Mouse (Mus musculus) forebrain, embryonic 16.5 days (tissue): ENCODE measurements around the gene Pitpnm3. TPM values are rescaled to one million over a fixed set of nuclear protein-coding genes. Genes with fewer than 3 reads are reported as not detected.

Experiments used
- ATAC-seq: fragments of 200-750 bp; cut with Nextera tagmentation; 2 replicates; pipeline ENCODE4 v1.8.0; 2017; ENCODE audit warnings: mild to moderate bottlenecking, moderate library complexity
- H3K27ac ChIP-seq: fragments of 300-500 bp; sonication (generic); 2 replicates; pipeline ENCODE4 v1.5.1; 2014; ENCODE audit warnings: low read length, control low read depth
- H3K27me3 ChIP-seq: fragments of 300-500 bp; sonication (generic); replicated peaks from 2 replicates; pipeline ENCODE4 v1.6.1; 2014; ENCODE audit warnings: low read length; ENCODE audit not compliant: control insufficient read depth, insufficient read depth
- H3K36me3 ChIP-seq: fragments of 300-500 bp; sonication (generic); 2 replicates; pipeline ENCODE4 v1.6.1; 2014; ENCODE audit not compliant: control insufficient read depth, insufficient read depth
- H3K4me1 ChIP-seq: fragments of 300-500 bp; sonication (generic); replicated peaks from 2 replicates; pipeline ENCODE4 v1.6.1; 2014; ENCODE audit warnings: low read length; ENCODE audit not compliant: control insufficient read depth, insufficient read depth
- H3K4me2 ChIP-seq: fragments of 300-500 bp; sonication (generic); 2 replicates; pipeline ENCODE4 v1.6.1; 2014; ENCODE audit warnings: mild to moderate bottlenecking, low read length, control low read depth
- H3K4me3 ChIP-seq: fragments of 300-500 bp; sonication (generic); replicated peaks from 2 replicates; pipeline ENCODE4 v1.5.1; 2014; ENCODE audit warnings: mild to moderate bottlenecking, low read length, control low read depth
- H3K9ac ChIP-seq: fragments of 300-500 bp; sonication (generic); replicated peaks from 2 replicates; pipeline ENCODE4 v1.6.1; 2014; ENCODE audit warnings: low read depth, low read length, control low read depth
- H3K9me3 ChIP-seq: fragments of 300-500 bp; sonication (generic); 2 replicates; pipeline ENCODE4 v1.6.1; 2016; ENCODE audit warnings: low read length; ENCODE audit not compliant: control insufficient read depth
- WGBS: fragments of 180-500 bp; shearing (Covaris S2); extraction: QIAGEN DNeasy Blood & Tissue Kit; methylation state at CpG from one replicate; pipeline ENCODE4 v1.1.7; 2014; 5-methylcytosine and 5-hydroxymethylcytosine counted together
- polyA plus RNA-seq: library from polyadenylated mRNA; unstranded; fragments of >200 nt; fragmentation: Nextera tagmentation; extraction: Ambion mirVana; gene quantifications from 2 replicates; pipeline ENCODE4 v1.2.1, GENCODE M21; 2015

Gene Pitpnm3
- polyA plus RNA-seq, 1 experiment from 2014 or later: 3.0 TPM

DNA sequence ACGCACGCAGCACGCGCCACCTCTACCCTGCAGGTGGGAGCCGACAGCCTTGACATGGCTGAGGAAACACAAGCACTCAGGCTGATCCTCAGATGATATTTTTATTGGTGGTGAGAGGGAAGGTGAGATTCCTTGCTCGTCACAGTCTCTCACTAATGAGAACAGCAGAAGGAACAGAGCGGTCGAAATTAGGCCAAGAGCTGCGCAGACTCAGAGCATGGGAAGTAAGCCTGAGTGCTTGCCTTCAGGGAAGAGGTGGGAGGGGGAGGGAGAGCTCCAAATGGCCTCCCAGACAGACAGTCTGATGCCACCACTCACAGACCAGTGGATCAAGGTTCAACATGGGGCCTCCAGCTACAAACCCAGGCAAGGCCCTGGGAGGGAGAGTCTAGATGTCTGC, 109.1 kb downstream of the Pitpnm3 start:
- H3K4me1 ChIP-seq: peaks cover 14% of the 10 kb centered on the region
- 88% methylated on average over 9 of the region's 9 CpGs for WGBS
- no peak overlapping the region for H3K4me2 ChIP-seq
- no peak overlapping the region for H3K9ac ChIP-seq
- no peaks in the 10 kb centered on the region for H3K36me3 ChIP-seq
- no peaks in the 10 kb centered on the region for H3K9me3 ChIP-seq
- H3K4me3 ChIP-seq: no peak overlapping the region
- H3K27ac ChIP-seq: no peak overlapping the region
- no peak for ATAC-seq
- H3K27me3 ChIP-seq: no peaks in the 10 kb centered on the region

DNA sequence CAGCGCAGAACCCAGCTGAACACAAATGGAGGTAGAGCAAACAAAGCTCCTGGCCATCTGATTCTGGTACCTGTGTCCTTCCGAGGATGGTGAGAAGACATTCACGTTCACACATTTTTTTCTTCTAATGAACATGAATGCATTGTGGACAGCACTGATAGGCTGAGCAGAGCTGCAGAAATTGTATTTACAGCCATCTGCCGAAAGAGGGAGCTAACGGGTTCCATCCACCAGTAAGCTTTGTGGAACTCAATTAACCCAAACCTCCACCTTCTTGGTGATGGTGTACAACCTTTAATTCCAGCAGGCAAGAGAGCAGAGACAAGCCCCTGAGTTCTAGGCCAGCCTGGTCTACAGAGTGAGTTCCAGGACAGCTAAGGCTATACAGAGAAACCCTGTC, 109.7 kb downstream of the Pitpnm3 start:
- Histone ChIP-seq H3K36me3 (no peaks in the 10 kb centered on the region), H3K9me3 (no peaks in the 10 kb centered on the region), H3K4me1 (peaks cover 14% of the 10 kb centered on the region), H3K4me3 (no peak overlapping the region), H3K27ac (no peak overlapping the region), H3K4me2 (no peak overlapping the region), H3K27me3 (no peaks in the 10 kb centered on the region), H3K9ac (no peak overlapping the region)
- ATAC-seq: no peak
- WGBS: 33% methylated on average over 5 of the region's 5 CpGs

DNA sequence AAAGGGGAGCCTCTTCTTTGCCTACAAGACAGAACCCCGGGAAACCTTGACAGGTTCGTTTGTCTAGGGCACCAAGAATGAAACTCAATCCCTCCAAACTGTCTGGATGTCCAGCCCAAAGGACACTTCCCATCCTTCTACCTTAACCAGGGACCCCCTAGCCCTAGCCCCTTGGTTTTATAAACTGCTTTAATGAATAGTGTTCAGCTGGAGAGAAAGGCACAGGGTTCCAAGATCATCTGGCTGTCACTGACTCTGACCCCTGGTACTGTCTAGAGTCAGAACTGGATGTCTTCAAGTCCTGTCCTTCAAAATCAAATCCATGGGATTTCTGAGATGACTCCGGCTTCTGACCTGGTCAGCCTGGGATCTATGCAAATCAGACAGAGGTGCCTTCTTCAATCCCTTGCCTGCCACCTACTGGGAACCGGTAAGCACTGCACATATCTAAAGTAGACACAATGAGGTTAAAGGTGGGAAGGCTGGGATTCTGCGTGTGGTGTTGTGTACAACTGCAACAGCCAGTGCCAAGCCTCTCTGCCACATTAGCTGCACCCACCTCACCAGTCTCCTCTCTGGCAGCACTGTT, 111.3 kb downstream of the Pitpnm3 start:
- no peak overlapping the region for H3K9ac ChIP-seq
- no peak overlapping the region for H3K27ac ChIP-seq
- H3K4me3 ChIP-seq: no peak overlapping the region
- 28% methylated on average over 5 of the region's 5 CpGs for WGBS
- H3K27me3 ChIP-seq: no peaks in the 10 kb centered on the region
- ATAC-seq: peak; percentile 37; the same call in 1 of the 2 replicates
- peaks cover 9% of the 10 kb centered on the region for H3K4me1 ChIP-seq
- H3K36me3 ChIP-seq: no peaks in the 10 kb centered on the region
- H3K4me2 ChIP-seq: no peak overlapping the region
- H3K9me3 ChIP-seq: no peaks in the 10 kb centered on the region

- no peak for ATAC-seq
- Histone ChIP-seq H3K27me3 (no peaks in the 10 kb centered on the region), H3K4me3 (no peak overlapping the region), H3K36me3 (no peaks in the 10 kb centered on the region), H3K9ac (no peak overlapping the region), H3K27ac (no peak overlapping the region), H3K4me1 (peaks cover 7% of the 10 kb centered on the region), H3K4me2 (no peak overlapping the region), H3K9me3 (no peaks in the 10 kb centered on the region)
- 20% methylated on average over 9 of the region's 10 CpGs for WGBS
Measured at GRCm38 (mm10) chr11:72023581-72023980, 112.0 kb downstream of the Pitpnm3 start.

DNA sequence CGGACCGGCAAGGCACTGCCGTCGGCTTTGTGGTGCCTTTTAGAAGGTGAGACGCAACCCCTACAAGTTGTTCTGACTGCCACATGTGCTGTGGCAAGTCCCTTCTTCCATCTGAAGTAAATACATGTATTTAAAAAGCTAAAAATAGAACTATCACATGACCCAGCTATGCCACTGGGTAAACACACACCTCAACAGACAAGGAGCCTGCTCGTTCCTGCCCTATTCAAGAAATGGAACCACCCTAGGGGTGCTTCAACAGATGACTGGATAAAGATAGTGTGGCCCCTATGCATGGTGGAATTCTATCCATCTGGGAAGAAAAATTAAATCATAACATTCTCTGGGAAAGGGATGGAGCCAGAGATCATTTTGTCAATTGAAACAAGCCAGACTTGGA, 112.8 kb downstream of the Pitpnm3 start:
- Histone ChIP-seq H3K4me2 (no peak overlapping the region), H3K27me3 (no peaks in the 10 kb centered on the region), H3K9me3 (no peaks in the 10 kb centered on the region), H3K4me3 (no peak overlapping the region), H3K27ac (no peak overlapping the region), H3K9ac (no peak overlapping the region), H3K36me3 (no peaks in the 10 kb centered on the region), H3K4me1 (peaks cover 12% of the 10 kb centered on the region)
- ATAC-seq: no peak
- WGBS: 83% methylated on average over 6 of the region's 6 CpGs

DNA sequence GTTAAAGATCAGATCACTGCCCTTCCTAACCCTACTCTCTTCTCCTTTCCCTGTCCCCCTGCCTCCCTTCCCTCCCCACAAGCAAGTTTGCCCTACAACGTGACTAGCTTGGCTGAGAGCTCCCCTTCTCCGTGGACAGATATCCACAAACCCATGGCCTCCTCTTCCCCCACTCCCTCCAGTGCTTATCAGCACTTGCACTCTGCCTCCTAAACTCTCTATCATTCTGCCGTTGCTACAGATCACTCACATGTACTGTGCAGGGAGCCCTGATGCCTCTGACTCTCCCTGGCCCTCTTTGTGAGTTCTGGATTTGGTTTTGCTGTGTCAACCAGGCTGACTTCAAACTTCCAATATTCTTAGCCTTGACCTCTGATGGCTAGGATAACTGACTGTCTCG, 114.6 kb downstream of the Pitpnm3 start:
- Histone ChIP-seq H3K4me3 (no peak overlapping the region), H3K27ac (no peak overlapping the region), H3K4me1 (peaks cover 15% of the 10 kb centered on the region), H3K4me2 (no peak overlapping the region), H3K9me3 (no peaks in the 10 kb centered on the region), H3K27me3 (no peaks in the 10 kb centered on the region), H3K9ac (no peak overlapping the region), H3K36me3 (no peaks in the 10 kb centered on the region)
- no peak for ATAC-seq
- WGBS: 80% methylated on average over 4 of the region's 4 CpGs

DNA sequence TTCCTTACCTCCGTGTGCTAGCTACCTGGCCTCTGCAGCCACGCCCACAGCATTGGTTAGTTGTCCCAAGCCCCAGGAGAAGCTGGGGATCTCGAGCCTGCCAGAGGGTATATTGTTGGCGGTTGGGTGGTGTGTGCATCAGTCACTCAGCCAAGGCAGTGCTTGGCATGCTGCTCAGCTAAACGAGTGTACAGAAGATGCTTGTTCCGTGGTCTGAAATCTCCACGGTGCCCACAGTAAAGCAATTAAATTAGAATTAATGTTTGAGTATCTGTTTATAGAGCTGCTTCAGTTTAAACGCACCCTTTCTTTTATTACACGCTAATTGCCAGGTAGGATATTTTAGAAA, 118.4 kb downstream of the Pitpnm3 start:
- Histone ChIP-seq H3K9ac (no peak overlapping the region), H3K27me3 (no peaks in the 10 kb centered on the region), H3K4me2 (no peak overlapping the region), H3K4me1 (peaks cover 18% of the 10 kb centered on the region), H3K4me3 (no peak overlapping the region), H3K27ac (no peak overlapping the region), H3K9me3 (no peaks in the 10 kb centered on the region), H3K36me3 (no peaks in the 10 kb centered on the region)
- WGBS: 43% methylated on average over 9 of the region's 9 CpGs
- ATAC-seq: no peak

GRCm38 (mm10) chr11:72016518-72017252, 118.9 kb downstream of the Pitpnm3 start:
- H3K4me2 ChIP-seq: no peak overlapping the region
- peaks cover 23% of the 10 kb centered on the region for H3K4me1 ChIP-seq
- no peak for ATAC-seq
- no peaks in the 10 kb centered on the region for H3K36me3 ChIP-seq
- WGBS: 77% methylated on average over 13 of the region's 13 CpGs
- H3K27ac ChIP-seq: no peak overlapping the region
- H3K4me3 ChIP-seq: no peak overlapping the region
- H3K9ac ChIP-seq: no peak overlapping the region
- no peaks in the 10 kb centered on the region for H3K27me3 ChIP-seq
- H3K9me3 ChIP-seq: no peaks in the 10 kb centered on the region

GRCm38 (mm10) chr11:72014674-72015073, 120.9 kb downstream of the Pitpnm3 start:
- Histone ChIP-seq H3K27me3 (no peaks in the 10 kb centered on the region), H3K27ac (no peak overlapping the region), H3K4me1 (peaks cover 42% of the 10 kb centered on the region), H3K4me3 (no peak overlapping the region), H3K36me3 (no peaks in the 10 kb centered on the region), H3K9me3 (no peaks in the 10 kb centered on the region), H3K9ac (no peak overlapping the region), H3K4me2 (no peak overlapping the region)
- WGBS: 9% methylated on average over 4 of the region's 4 CpGs
- ATAC-seq: no peak
